Mouse (Mus musculus) CH12F3 (cell line): Measurements from ENCODE around the gene Utf1.

ENCODE experiments used
- in situ Hi-C: fragments of 300-500 bp; cut with MboI; formaldehyde crosslinking; loops from 2 replicates; pipeline ENCODE4 v1.14.3; 2020; ENCODE audit warnings: low sequenced_read_pairs

Utf1 gene

DNA sequence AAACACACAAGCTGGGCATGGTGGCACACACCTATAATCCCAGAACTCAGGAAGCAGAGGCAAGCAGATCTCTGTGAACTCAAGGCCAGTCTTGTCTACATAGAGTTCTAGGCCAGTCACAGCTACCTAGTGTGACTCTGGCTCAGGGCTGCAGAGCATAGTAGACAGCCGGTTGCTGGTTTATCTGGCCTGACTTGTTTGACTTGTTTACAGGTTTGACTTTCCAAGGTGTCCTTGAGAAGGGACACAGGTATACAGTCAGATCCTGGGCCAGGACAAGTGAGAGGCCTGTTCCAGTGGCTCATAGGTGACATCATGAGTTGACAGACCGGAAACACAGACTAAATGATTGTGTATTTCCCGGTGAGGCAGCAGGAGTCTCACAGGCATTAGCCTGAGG lies 6.5 kb upstream of the Utf1 start:
- in situ Hi-C loops = no loop called here

DNA sequence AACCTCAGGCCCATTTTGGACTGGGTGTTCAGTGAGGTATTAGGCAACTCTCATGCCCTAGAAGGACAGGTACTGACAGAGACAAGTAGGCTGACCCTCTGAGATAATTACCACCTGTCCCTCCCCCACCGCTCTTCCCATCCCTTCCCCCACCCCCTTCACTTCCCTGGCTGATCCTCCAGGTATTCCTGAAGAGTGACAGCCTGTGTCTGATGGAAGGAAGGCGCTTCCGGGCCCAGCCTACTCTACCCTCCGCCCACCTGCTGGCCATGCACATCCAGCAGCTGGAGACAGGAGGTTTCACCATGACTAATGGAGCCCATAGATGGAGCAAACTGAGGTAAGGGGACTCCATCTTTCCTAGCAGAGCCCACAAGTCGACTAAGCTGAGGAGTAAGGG lies 5.8 kb upstream of the Utf1 start:
- in situ Hi-C loops = no loop called here

DNA sequence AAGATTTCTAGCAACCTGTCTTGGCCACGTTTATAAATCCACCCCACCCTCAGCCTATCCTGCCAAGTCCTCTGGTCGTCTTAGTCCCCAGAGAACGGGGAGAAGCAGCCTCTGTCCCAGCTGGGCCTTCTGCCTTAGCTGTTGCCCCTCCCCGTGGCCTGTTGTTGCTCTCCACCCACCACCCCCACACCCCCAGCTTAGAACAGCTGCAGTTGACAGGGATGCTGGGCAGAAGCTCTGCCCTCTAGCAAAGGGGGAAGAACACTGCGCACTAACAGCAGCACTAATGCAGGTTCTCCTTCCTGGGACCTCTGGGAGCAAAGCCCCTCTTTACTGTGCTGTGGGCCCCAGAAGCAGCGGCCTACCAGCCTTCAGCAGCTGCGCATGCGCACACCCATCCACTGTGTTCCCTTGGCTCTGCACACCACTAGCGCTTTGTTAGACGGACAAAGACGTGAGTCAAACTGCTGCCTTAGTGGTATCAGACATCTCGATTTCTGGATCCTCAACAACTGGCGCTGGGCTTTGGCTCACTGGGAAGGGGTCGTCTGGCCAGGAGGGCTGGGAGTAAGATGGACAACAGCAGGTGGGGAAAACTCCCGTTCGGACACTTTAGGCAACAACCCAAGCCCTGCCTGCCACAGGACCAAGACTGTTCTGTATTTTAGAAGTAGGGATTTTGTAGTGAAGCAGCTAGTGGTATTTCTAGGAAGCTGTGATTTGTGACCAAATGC lies 2.9 kb upstream of the Utf1 start:
- in situ Hi-C loops = no loop called here

DNA sequence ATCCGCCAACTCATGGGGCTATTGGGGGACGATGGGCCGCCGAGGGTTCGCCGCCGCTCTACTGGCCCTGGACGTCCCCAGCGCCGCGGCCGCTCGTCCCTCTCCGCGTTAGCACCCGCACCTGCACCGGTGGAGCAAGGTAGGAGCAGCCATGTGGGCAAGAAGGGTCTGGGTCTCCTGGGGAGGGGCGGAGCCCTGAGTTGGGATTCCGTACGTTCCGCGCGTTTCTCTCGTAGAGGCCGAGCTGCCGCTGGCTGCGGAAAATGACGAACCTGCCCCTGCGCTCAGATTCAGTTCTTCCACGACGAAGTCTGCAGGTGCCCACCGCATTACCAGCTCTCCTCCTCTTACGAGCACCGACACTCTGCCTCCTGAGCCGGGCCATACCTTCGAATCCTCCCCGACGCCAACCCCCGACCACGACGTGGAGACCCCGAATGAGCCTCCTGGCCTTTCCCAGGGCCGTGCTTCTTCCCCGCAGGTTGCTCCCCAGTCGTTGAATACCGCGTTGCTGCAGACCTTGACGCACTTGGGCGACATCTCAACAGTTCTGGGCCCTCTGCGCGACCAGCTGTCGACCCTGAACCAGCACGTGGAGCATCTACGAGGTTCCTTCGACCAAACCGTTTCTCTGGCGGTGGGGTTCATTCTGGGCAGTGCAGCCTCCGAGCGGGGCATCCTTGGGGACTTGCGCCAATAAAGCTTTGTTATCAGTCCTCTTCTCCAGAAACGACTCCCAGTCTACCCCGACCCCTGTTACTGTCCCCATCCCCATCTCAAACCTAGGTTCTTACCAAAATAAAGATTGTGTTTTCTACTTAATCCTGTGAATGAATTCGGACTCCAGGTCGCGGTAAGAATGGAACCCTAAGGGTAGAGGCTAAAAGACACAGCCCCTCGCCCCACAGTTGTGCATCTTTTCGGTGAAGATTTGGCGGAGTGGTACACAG lies 977 bp downstream of the Utf1 start:
- in situ Hi-C loops = no loop called here

DNA sequence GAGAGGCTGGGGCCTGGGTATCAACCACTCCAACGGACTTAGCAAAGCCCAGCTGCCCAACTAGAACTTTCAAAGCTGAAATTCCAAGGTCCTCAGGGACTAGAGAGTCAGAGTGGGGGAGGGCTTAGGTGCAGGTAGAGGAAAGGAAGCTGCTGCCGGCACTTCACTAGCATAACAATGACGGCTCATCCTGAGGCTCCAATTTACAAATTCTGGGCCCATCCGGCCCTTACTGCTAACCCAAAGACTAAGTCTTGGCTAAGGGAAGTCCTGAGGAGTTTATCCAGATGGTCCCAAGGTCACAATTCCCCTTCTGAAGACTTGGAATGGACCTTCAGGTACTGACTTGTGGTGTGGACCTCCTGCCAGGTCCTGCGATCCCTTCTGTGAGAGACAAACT lies 1.9 kb downstream of the Utf1 start:
- in situ Hi-C loops = no loop called here

DNA sequence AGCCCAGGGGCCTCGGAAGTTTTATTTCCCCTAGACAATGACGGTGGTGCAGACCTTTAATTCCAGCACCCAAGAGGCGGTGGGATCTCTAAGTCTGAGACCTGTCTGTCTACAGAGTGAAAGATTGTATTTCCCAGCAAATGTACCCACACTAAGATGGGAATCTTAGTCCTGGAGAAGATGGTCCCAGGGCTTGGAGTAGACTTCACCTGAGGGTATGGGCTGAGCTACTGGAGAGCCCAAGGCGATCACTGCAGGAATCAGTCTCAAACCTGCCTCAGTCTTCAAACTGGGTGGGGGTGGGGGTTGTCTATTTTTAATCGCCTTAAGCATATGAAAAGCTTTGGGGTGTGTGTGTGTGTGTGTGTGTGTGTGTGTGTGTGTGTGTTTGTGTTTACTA lies 2.4 kb downstream of the Utf1 start:
- in situ Hi-C loops = no loop called here

DNA sequence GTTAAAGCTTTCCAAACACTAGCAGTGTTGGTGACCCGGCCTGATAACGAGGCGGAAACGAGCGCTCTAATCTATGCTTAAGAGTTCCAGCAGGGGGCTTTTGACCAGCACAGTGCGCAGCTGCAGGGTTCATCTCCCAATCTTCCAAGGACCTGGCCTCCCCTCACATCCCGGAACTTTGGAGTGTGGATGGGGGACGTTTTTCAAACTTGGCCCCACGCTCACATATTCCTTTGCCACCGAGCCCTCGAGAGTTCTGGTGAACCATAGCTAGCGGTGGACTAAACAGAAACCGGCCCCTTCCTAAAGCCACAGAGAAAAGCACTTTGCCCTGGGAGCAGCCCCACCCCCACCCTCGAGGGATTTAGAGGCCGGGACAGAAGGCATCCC lies 6.3 kb downstream of the Utf1 start:
- in situ Hi-C loops = no loop called here

DNA sequence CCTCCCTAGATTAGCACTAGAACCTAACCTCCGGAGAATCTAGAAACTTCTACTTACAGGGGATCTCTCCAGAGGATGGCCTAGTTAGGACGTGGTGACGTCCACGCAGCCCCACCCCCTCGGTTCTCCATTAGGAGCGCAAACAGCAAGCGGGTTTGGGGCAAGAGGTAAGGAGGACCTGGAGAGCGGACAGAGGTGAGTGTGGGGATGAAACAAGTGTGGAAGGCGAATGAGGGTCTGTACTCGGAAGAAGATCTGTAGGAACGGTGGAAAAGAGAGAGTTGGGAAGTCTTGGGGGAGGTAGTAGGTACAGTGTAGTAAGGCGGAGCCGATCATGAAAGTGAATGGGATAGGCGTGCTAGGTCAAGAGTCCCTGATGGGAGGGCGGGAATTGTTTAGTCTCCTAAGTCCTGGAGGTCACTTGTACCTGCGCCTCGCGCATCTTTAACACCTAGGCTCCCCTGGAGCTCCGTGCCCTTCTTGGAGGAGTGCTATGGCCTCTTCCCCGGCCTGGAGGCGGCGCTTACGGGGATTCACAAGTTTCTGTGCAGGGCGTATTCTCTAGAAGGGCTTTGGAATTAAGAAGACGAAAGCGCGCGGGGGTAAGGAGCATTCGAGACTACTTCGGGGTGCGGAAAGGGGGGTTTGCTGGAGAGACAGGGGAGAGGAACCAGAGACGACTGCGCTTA lies 6.8 kb downstream of the Utf1 start:
- in situ Hi-C loops = no loop called here

DNA sequence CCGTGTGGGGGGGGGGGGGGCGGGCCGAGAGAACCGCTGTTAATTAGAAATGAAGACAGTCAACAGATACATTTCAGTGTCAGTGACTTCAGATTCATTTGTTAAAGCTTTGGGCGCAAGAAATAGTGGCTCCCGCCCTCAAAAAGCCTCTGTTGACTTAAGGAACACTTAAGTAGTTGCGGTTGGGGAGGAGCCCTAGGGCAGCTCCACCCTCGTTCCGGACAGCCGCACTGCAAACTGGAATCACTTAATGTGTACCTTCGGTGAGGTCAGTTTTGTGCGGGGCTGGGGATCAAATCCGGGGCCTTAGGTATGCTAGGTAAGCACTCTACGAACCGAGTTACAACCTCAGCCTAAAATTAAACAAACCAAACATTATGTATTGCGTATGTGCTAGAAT lies 7.5 kb downstream of the Utf1 start:
- in situ Hi-C loops = no loop called here

DNA sequence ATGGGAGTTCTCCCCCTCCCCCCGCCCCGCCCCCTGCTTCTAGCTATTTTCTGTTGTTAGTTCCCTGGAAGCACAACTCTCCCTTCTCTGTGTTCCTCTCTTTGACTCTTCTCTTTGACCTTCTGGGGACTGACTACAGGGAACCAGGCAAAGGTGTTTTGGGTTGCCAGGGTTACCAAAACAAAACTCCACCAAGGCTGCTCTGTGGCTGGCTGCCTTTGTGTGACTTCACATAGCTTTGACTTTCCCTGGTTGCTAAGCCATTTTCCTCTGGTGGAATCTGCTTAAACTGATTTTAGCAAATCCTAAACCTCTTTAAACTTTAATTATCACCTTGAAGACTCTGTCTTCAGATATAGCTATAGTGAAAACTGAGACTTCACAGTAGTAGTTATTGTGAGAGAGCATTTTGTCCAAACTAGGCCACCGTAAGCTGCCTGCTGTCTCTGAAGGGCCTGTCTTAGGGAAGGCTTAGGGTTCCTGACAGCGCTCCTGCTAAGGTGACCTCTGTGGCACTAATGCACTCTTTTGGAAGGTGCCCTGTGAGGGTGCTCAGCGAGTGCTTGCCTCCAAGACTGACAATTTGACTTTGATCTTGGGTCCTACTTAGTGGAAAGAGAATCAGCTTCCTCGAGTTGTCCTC lies 8.5 kb downstream of the Utf1 start:
- in situ Hi-C loops = no loop called here

DNA sequence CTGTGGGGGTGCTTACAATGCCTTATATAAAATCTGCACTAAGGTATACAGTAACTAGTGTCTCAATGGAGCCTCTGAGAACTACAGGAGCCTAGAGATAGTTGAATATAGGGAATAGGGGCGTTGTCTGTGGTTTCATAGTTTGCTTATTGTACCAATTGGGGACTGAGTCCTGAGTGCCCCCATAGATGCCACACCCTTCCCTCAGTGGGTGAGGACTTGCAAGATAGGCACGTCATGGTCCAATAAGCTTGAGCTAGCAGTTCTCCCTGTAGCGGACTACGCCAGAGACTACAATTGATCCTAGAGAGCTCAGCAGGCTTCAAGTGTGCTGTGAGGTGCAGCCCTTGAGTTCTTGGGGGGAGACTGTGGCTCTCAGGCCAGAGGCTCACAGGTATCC lies 11.9 kb downstream of the Utf1 start:
- in situ Hi-C loops = no loop called here

DNA sequence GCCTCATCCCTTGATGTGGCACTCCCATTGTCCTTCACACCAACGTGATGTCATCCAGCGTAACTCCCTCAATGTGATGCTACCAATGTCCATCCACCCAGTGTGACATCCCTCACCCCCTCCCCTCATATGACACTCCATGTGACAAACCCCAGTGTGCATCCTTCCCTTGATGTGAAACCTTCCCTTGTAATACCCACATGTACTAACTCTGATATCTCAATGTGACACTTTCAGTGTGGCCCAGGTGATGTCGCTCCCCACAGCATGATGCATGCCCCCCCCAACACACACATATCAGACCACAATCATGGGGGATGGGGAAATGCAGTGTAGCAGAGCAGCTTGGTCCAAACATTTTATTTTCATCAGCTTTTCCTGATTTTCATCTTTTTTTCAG lies 13.1 kb downstream of the Utf1 start:
- in situ Hi-C loops = no loop called here

DNA sequence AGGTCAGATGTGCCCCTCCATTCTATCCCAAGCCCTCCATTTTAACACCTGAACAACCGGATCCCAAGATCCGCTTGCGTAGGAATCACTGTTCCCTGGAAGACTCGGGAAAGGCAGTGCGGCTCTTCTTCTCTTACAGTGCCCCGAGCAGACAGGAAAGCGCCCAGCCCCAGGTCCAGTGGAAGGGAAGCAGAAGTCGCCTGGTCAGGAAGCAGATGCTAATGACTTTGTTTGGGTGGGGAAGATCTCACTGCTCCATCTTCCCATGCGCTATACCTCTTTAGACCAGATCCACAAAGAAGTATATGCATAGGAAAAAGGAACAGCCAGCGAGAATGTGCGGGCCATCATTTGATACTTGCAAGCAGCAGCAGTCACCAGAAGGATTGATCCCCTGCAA lies 13.8 kb downstream of the Utf1 start:
- in situ Hi-C loops = no loop called here

DNA sequence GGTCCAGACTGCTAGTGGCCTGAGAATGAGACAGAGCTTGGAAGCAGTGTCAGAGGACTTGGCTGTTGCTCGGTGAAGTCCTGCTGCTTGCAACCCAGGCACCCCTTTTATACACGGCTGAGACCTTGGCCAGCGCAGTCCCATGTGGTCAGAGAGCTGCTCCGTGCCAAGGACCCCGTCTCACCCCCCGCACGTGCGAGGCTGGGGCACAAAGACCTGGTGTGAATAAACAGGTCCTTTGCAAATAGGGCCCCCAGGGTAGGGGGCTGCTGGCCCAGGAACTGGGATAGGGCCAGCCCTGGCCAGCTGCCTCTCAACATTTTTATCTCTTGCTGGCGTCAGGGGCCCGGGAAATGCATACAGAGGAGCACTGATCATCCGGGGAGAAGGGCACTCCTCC lies 14.4 kb downstream of the Utf1 start:
- in situ Hi-C loops = no loop called here

DNA sequence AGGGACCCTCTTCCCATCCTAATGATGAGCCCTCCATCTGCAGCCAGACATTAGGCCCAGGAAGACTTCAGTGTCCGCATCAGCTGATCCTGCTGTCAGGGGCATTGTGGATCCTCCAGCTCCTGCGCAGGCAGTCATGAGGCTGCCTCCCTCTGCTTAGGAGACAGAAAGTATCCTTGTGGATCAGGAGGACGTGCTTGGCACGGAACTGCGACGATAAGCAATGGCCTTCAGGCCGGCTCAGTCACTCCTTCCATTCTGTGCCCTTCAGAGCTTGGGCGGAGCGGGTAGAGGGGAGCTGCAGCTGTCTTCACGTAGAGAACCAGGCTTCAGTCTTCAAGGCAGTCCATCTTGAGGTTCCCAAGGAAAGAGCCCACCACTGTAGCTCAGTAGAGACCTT lies 17.6 kb downstream of the Utf1 start:
- in situ Hi-C loops = no loop called here

DNA sequence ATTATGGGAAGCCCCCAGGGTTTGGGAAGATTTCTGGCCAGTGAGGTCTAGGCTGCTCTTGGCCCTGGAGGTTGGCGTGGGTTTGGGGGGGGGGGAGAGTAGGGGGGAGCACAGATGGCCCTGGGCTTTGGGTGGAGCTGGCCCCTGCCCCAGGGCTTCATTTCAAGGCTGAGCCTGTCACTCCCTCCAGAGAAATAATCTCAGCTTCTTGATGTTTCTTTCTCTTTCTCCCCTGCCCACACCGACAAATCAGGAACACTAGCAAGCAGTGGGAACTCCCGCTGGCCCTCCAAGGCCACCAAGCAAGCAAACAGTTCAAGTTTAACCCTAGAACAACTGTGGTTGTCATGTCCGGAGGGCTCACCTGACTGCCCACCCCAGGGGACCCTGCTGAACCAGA lies 20.2 kb downstream of the Utf1 start:
- in situ Hi-C loops = no loop called here

DNA sequence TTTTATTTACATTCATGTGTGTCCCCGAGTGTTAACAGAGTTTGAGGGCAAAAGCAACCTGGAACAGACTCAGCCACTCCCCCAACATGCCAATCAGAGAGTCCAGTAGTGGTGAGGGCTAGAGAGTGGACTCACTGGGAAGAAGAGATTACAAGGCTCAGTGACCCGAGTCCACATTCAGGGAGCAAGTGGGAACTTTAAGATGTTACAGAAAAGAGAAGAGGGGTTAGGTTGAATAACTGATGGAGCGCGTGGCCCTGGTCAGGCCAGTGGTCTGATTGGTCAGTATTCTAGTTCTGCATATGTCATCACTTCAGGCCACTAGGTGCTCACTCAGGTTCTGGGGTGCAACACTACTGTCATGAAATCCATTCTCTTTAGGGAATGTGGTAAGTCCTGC lies 23.6 kb downstream of the Utf1 start:
- in situ Hi-C loops = no loop called here

DNA sequence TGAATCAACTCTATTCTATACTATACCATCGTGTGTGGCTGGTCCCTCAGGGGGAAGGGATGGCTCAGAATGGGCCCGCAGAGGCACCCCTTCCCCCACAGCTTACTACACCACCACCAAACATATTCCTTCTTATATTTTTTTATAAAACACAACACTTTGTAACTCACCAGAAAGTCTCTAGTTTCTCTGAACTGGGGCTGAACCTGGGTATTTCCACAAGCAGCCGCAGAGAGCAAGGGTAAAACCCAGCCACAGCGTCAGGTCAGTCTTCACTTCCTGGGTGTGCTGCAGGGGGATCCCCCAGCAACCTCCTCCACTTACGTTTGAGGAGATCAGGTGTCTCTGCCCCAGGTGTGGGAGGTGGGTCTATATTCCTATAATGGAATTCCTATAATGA lies 24.8 kb downstream of the Utf1 start:
- in situ Hi-C loops = no loop called here

DNA sequence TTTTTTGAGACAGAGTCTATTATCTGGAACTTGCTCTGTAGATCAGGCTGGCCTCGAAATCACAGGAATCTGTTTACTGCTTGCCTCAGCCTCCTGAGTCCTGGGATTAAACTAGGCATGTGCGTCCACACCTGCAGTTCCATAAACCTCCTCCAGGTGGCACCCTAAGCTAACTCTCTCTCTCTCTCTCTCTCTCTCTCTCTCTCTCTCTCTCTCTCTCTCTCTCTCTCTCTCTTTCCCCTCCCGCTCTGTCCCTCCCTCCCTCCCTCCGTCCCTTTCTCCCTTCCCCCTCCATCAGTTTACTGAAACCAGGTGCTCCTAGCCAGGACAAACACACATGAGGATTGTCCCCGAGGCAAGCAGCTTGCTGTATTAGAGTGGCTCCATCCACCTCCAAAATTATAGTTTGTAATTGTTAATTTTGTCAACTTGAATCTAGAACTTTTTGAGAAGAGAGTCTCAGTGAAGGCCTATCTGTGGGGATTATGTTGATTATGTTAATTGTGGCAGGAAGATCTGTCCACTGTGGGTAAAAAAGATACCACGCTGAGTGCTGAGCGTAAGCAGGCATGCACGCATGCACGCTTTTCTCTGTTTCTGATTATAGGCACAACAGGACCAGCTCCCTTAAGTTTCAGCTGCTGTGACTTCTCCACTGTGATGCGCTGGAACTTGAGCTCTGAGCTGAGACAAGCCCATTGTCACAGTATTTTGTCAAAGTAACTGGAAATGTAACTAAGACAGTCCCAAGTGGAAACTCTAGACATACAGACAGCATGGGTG lies 25.9 kb downstream of the Utf1 start:
- in situ Hi-C loops = no loop called here

DNA sequence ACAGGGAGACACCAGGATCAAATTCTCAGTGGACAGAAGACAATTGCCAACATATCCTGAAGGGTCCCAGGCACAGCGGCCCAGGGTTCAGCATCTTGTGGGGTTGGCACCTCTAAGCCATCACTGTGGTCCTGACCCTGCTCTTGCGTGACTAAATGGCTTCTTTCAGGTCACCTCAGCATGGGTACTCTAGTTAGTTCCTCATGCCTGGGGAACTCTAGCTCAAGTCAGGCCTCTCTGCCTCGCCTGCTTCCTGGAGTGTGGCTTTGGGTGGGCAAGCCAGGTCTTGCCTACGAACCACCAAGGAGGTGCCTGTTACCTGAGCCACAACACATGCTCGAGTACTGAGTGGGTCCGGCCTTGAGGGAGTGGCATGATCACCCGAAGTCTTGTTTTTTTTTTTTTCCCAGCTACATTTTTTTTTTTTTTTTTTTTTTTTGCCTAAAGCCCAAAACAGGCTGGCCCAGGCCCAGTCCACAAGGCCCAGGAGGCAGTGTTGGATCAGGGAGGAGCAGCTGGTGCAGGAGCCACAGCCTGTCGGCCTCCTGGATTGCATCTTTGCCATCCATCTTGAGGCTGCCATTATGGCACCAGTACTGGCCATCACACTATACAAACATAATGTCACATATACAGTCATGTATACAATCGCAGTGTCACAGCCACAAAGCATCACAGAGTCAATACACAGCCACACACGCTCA lies 26.8 kb downstream of the Utf1 start:
- in situ Hi-C loops = no loop called here
